Mouse (Mus musculus) CH12.LX (cell line): ENCODE data around the gene Nxn. TPM values are rescaled to one million over a fixed set of nuclear protein-coding genes. Genes with fewer than 3 reads are reported as not detected.

ENCODE experiments used
- DNase-seq: peaks from one replicate; pipeline ENCODE4 v3.0.0-alpha.2; 2013; ENCODE audit errors: extremely low read depth
- H3K27ac ChIP-seq: 2 replicates; pipeline ENCODE4 v1.5.1; 2012; ENCODE audit warnings: low read depth, mild to moderate bottlenecking, control low read depth, moderate library complexity; ENCODE audit not compliant: insufficient read depth
- H3K27me3 ChIP-seq: replicated peaks from 2 replicates; pipeline ENCODE3; 2012; ENCODE audit warnings: inconsistent platforms
- H3K36me3 ChIP-seq, 2 experiments: replicated peaks in 1 of 2; 2 replicates each; pipeline versions ENCODE3 to v1.6.1; 2012; ENCODE audit warnings: inconsistent platforms in 1 of 2, low read length in 1 of 2, mild to moderate bottlenecking in 1 of 2, mixed read lengths in 1 of 2, moderate library complexity in 1 of 2; ENCODE audit not compliant: control insufficient read depth in 1 of 2, insufficient read depth in 1 of 2
- H3K4me1 ChIP-seq, 2 experiments: 2 replicates each; pipeline ENCODE4 v1.6.1; 2012; ENCODE audit warnings: inconsistent platforms in 1 of 2, moderate library complexity in 1 of 2; ENCODE audit not compliant: insufficient read depth in 2 of 2, control insufficient read depth in 1 of 2
- H3K4me2 ChIP-seq: 2 replicates; pipeline ENCODE4 v1.6.1; 2012; ENCODE audit warnings: low read depth, mild to moderate bottlenecking, control low read depth; ENCODE audit not compliant: poor library complexity, insufficient read depth, severe bottlenecking
- H3K4me3 ChIP-seq, 3 experiments: fragments of 150-350 bp in 1 of 3; sonication (generic) in 1 of 3; replicated peaks in 1 of 3; 2 replicates each; pipeline versions ENCODE3 to v1.5.1; 2011 to 2012; ENCODE audit warnings: low read depth in 2 of 3, low read length in 2 of 3, mild to moderate bottlenecking in 2 of 3, moderate library complexity in 2 of 3, control low read depth in 1 of 3, improper control_type of control experiment in 1 of 3, inconsistent platforms in 1 of 3, mixed read lengths in 1 of 3; ENCODE audit not compliant: poor library complexity in 1 of 3
- H3K79me2 ChIP-seq: replicated peaks from 2 replicates; pipeline ENCODE4 v1.6.1; 2012; ENCODE audit warnings: mild to moderate bottlenecking, moderate library complexity; ENCODE audit not compliant: control insufficient read depth, poor library complexity, insufficient read depth, severe bottlenecking; ENCODE audit errors: extremely low read depth
- H3K9ac ChIP-seq: 2 replicates; pipeline ENCODE4 v1.6.1; 2012; ENCODE audit warnings: low read depth, mild to moderate bottlenecking, control low read depth, moderate library complexity; ENCODE audit not compliant: insufficient read depth
- H3K9me3 ChIP-seq: replicated peaks from 2 replicates; pipeline ENCODE3; 2012; ENCODE audit warnings: low read length, inconsistent platforms, mixed read lengths
- BHLHE40 ChIP-seq: IDR thresholded peaks from 2 replicates; pipeline ENCODE4 v1.6.1; 2011; ENCODE audit warnings: mild to moderate bottlenecking, low read depth, low read length, improper control_type of control experiment
- E2F4 ChIP-seq: IDR thresholded peaks from 2 replicates; pipeline ENCODE4 v1.6.1; 2011; ENCODE audit warnings: low read depth, low read length, improper control_type of control experiment; ENCODE audit not compliant: insufficient replicate concordance
- EP300 ChIP-seq: IDR thresholded peaks from 2 replicates; pipeline ENCODE4 v1.6.1; 2011; ENCODE audit warnings: low read length, improper control_type of control experiment
- GABPA ChIP-seq: IDR thresholded peaks from 2 replicates; pipeline ENCODE4 v1.6.1; 2012; ENCODE audit warnings: low read depth, low read length, improper control_type of control experiment, inconsistent platforms; ENCODE audit not compliant: insufficient replicate concordance
- HCFC1 ChIP-seq: IDR thresholded peaks from 2 replicates; pipeline ENCODE4 v1.6.1; 2012; ENCODE audit warnings: low read depth, mild to moderate bottlenecking, inconsistent platforms, low read length, improper control_type of control experiment
- KAT2A ChIP-seq: IDR thresholded peaks from 2 replicates; pipeline ENCODE4 v1.6.1; 2012; ENCODE audit warnings: low read length, improper control_type of control experiment, inconsistent platforms; ENCODE audit not compliant: insufficient replicate concordance
- MAFK ChIP-seq: IDR thresholded peaks from 2 replicates; pipeline ENCODE4 v1.6.1; 2011; ENCODE audit warnings: low read length, improper control_type of control experiment; ENCODE audit not compliant: insufficient replicate concordance
- MYC ChIP-seq: IDR thresholded peaks from 2 replicates; pipeline ENCODE4 v1.6.1; 2011; ENCODE audit warnings: low read depth, mild to moderate bottlenecking, improper control_type of control experiment, low read length
- NELFE ChIP-seq: IDR thresholded peaks from 2 replicates; pipeline ENCODE4 v1.6.1; 2011; ENCODE audit warnings: low read depth, low read length, improper control_type of control experiment
- NRF1 ChIP-seq: IDR thresholded peaks from 2 replicates; pipeline ENCODE4 v1.6.1; 2014; ENCODE audit warnings: low read depth, mild to moderate bottlenecking, inconsistent platforms, low read length, improper control_type of control experiment, moderate library complexity
- RCOR1 ChIP-seq: conservative IDR thresholded peaks from 2 replicates; pipeline ENCODE4 v1.6.1; 2012; ENCODE audit warnings: low read depth, mild to moderate bottlenecking, inconsistent platforms, low read length, improper control_type of control experiment
- SIN3A ChIP-seq: IDR thresholded peaks from 2 replicates; pipeline ENCODE4 v1.6.1; 2012; ENCODE audit warnings: low read length, improper control_type of control experiment, inconsistent platforms
- SMC3 ChIP-seq: IDR thresholded peaks from 2 replicates; pipeline ENCODE4 v1.6.1; 2011; ENCODE audit warnings: low read depth, low read length, improper control_type of control experiment
- TBP ChIP-seq: conservative IDR thresholded peaks from 2 replicates; pipeline ENCODE4 v1.6.1; 2011; ENCODE audit warnings: low read depth, low read length, improper control_type of control experiment
- TCF12 ChIP-seq: IDR thresholded peaks from 2 replicates; pipeline ENCODE4 v1.6.1; 2014; ENCODE audit warnings: low read depth, mild to moderate bottlenecking, inconsistent platforms, low read length, improper control_type of control experiment
- USF2 ChIP-seq: conservative IDR thresholded peaks from 2 replicates; pipeline ENCODE4 v1.6.1; 2011; ENCODE audit warnings: low read depth, low read length, improper control_type of control experiment
- ZC3H11A ChIP-seq: IDR thresholded peaks from 2 replicates; pipeline ENCODE4 v1.6.1; 2012; ENCODE audit warnings: low read depth, mild to moderate bottlenecking, inconsistent platforms, low read length, improper control_type of control experiment
- ZKSCAN1 ChIP-seq: IDR thresholded peaks from 2 replicates; pipeline ENCODE4 v1.6.1; 2012; ENCODE audit warnings: low read depth, inconsistent platforms, low read length, improper control_type of control experiment, borderline replicate concordance
- ZMIZ1 ChIP-seq: IDR thresholded peaks from 2 replicates; pipeline ENCODE4 v1.6.1; 2012; ENCODE audit warnings: low read depth, mild to moderate bottlenecking, inconsistent platforms, low read length, improper control_type of control experiment
- ZNF384 ChIP-seq: IDR thresholded peaks from 2 replicates; pipeline ENCODE4 v1.6.1; 2012; ENCODE audit warnings: low read depth, low read length, improper control_type of control experiment, inconsistent platforms
- dilution Hi-C: fragments of 300-500 bp; cut with MboI; formaldehyde crosslinking; loops from 2 replicates; pipeline ENCODE4 v1.14.3; 2020; ENCODE audit warnings: low sequenced_read_pairs; ENCODE audit not compliant: extremely low pct_unique_long_range_greater_than_20kb, extremely low pct_ligation_motif_present
- in situ Hi-C: fragments of 300-500 bp; cut with MboI; formaldehyde crosslinking; loops from 3 replicates; pipeline ENCODE4 v1.14.3; 2019; ENCODE audit warnings: low sequenced_read_pairs, low pct_ligation_motif_present, low pct_unique_long_range_greater_than_20kb, mixed read lengths
- polyA plus RNA-seq: library from polyadenylated mRNA; unstranded; fragments of >175 nt; gene quantifications from 2 replicates; pipeline ENCODE4 v1.2.1, GENCODE M21; 2012; ENCODE audit warnings: low read depth; ENCODE audit not compliant: insufficient read length
- total RNA-seq, 2 experiments: library from RNA; depleted of rRNA; stranded (reverse); fragments of 300-350 nt in 1 of 2; fragments of >200 nt in 1 of 2; gene quantifications; 2 replicates each; pipeline ENCODE4 v1.2.3; 2012 to 2014

Gene Nxn
- total and polyA plus RNA-seq, 3 experiments: 15.3 to 24.8 (median 19.2) TPM

DNA sequence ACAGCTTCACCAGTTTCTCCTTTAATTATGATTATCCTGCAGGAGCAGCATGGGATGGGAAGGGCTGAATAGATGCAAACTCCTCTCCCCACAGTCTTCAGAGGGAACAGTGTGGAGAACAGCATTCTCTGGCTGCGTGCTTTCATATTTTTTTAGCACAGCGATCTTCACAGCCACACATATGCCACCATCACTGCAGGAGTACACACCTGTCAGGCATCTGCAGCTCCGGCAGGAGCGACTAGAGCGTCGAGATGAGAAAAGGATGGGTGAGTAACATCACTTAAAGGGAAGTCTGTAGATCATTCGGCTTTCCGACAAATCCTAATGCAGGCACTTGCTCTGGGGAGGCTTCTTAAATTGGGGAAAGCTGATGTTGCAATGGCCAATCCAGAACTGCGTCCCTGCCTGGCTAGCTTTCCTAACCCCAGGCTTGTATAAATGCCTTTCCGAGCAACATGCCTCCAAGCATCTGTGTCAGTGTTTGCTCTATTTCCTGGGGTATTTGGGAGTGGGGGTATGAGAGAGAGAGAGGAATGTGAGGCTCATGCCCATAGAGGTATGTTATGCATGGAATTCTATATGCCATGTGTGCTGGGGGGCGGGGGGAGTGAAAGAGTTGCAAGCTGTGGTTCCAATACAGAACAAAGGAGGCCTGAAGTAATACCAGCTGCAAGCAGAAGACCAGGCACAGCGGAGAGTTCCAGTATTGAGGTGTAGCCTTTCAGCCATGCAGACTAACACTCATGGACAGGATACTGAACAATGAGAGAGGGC, 87.5 kb downstream of the Nxn start:
- no peak for DNase-seq
- Histone ChIP-seq H3K4me3 (no peak overlapping the region), H3K4me1 (peaks cover 2 to 27% of the 10 kb centered on the region in 2 experiments; a peak in 2 of 4 replicates), H3K36me3 (no peaks in the 10 kb centered on the region), H3K9me3 (no peaks in the 10 kb centered on the region), H3K4me2 (no peak overlapping the region), H3K27ac (no peak overlapping the region), H3K9ac (no peak overlapping the region), H3K27me3 (no peaks in the 10 kb centered on the region), H3K79me2 (no peaks in the 10 kb centered on the region)
- dilution Hi-C loops (no loop called here), in situ Hi-C loops (no loop called here)
- TF ChIP-seq USF2 (no peak), TCF12 (no peak), ZKSCAN1 (no peak), SMC3 (no peak), ZMIZ1 (no peak), ZNF384 (no peak), E2F4 (no peak), TBP (no peak), GABPA (no peak), NELFE (no peak), HCFC1 (no peak), EP300 (no peak), RCOR1 (no peak)

DNA sequence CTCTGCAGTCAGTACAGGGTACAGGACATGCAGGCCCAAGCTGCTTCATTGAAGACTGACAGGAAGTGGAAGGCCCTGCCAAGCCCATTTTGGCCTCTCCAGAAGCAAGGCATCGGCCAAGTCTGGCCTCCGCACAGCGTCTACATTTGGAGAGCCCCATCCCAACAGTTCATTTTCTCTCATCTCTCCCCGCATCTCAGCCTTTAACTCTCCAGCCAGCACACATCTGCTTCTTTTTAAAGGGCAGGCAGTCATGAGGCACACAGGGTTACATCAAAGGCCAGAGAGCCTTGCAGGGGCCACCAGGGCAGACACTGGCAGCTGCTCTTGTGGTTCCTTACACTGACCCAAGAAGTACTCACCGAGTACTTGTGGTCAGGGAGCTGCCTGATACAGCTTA, 89.1 kb downstream of the Nxn start:
- Histone ChIP-seq H3K4me1 (peaks cover 2 to 35% of the 10 kb centered on the region in 2 experiments; a peak in 2 of 4 replicates), H3K27me3 (no peaks in the 10 kb centered on the region), H3K79me2 (no peaks in the 10 kb centered on the region), H3K9ac (no peak overlapping the region), H3K4me2 (no peak overlapping the region), H3K9me3 (no peaks in the 10 kb centered on the region), H3K4me3 (no peak overlapping the region), H3K36me3 (no peaks in the 10 kb centered on the region), H3K27ac (no peak overlapping the region)
- dilution Hi-C loops (no loop called here), in situ Hi-C loops (no loop called here)
- TF ChIP-seq USF2 (no peak), NELFE (no peak), SIN3A (no peak), ZC3H11A (no peak), MAFK (no peak), MYC (no peak), NRF1 (no peak), KAT2A (no peak), BHLHE40 (no peak), ZMIZ1 (no peak)
- DNase-seq: no peak
